Mouse (Mus musculus): ENCODE measurements around the gene Cntrl.
A peak's percentile ranks its signal among the peaks of the same experiment; 100 is the strongest.

The Cntrl gene

DNA sequence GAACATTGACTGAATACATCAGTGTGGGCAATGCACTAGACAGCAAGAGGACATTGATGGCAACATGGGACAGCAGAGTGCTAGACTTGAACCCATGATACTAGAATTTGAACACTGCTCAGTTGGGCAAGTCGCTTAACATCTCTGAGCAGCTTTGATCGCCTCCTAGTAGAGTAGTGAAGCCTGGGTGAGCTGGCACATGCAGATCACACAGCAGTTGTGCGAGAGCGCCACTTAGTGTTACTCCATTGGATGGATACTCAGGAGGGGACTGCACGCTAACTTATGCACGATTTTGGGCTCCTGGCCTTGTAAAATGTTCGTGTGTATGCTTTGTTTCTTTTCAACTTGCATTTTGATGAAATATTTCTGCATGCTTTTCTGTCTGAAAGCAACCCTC is 15.4 kb downstream of the Cntrl start:
- DNase-seq (ENCODE audit: low spot score in 2 of 2) = no peak

DNA sequence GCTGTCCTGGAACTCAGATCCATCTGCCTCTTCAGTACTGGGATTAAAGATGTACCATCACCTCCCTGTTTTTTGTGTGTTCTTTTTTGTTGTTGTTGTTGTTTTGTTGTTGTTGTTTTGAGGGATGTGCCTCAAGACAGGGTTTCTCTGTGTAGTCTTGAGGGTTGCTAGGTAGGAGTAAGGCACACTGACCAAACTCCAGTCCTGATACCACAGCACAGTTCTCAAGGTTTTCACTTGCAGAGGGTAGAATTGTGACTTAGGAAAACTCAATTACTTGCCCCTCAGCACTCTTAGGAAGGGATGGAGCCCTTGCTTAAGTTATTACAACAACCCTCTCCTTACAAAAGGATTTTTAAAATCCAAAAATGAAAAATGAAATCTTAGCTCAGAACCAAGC is 22.2 kb downstream of the Cntrl start:
- no peak for DNase-seq (ENCODE audit: low spot score in 2 of 2)

DNA sequence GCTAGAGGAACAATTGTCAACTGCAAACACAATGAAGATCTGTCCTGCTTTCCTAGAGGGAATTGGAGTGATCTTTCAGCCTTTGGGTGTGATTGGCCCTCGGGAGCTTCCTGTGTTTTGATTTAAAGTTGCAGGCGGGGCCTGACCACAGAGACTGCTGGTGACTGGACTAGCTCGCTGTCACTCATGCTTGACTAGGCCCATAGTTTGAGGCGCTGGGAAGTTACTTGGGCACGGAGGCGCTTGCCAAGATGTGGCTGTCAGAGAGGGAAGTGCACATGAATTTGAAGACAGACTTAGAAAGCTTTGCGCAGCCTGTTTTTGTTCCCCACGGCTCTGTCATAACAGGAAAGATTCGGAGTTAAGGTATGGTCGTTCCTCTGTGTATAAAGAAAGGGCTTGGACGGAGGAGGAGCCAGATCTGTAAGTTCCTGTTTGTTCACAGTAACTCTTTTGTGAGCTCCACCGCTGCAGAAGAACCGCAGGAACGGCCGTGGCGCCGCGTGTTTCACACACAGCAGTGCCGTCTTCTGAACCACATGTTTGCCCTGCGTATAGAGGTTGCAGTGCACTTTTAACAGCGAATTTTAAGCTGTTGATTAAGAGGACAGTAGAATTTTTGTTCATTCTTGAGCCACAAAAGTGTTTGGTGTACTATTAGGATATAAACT is 22.8 kb downstream of the Cntrl start:
- peak; percentile 96 to 97 for DNase-seq (ENCODE audit: low spot score in 2 of 2)

DNA sequence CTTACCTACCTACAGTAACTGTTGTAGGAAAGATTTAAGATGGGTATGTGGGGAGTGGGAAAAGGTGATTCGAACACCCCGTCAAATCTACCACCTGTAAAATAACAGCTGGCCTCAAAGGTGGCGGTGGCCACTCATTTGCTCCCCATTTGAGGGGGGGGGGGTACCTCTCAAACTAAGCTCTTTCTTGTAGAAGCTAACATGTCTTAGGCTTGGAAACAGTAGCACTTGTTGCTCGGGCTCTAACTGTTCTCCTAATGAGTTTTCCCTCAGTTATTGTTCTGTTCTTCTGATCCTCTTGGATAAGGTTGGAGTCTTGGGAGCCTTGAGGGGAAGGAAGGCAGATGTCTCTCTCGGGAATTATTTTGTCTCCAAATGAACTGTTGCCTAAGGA is 23.4 kb downstream of the Cntrl start:
- no peak for DNase-seq (ENCODE audit: low spot score in 2 of 2)

DNA sequence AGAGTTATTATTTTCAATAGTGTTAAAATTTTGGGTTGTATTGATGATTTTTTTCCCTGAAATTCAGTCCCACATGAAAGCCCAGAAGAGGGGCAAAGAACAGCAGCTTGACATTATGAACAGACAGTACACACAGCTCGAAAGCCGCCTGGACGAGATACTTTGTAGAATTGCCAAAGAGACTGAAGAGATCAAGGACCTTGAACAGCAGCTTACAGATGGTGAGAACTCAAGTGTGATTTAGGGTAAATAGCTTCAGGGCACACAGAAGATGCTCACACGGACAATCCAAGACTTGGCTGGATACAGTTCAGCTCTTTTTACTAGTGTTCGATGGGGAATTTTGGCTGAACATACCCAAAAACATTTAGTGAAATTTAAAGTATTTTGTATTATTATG is 24.6 kb downstream of the Cntrl start:
- DNase-seq (ENCODE audit: low spot score in 2 of 2) = no peak

DNA sequence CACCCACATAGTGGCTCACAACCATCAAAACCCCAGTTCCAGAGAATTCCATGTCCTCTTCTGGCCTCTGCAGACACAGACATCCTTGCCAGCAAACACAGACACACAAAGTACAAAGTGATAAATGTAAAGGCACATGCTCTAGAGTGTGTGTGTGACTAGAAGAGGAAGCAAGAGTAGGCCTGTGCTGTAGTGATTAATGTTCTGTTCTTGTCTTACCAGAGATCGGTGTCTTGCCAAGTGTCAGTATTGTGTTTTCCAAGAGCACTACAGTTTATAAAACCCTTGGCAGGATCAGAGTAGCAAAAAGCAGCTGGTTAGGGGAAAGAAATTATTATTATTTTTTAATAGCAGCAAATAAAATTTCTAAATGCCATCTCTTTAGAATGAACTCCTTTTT is 29.3 kb downstream of the Cntrl start:
- DNase-seq (ENCODE audit: low spot score in 2 of 2) = no peak

DNA sequence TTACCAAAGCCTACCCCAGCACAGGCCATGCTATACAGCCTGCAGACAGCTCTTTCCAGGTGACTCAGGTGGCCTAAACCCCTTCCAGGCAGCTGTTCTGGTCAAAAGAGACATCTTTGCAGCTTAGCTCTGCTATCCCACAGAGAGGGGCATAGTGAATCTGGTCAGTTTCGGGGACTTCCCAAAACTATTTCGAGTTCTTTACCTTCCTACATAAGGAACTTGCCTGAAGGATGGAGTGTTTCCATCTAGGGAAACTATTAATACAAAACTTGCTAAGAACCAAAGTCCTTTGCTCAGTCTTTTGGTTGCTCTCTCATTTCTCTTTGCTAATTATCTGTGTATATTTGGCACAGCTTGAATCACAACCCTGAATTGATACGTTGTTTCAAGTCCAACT is 32.4 kb downstream of the Cntrl start:
- no peak for DNase-seq (ENCODE audit: low spot score in 2 of 2)

DNA sequence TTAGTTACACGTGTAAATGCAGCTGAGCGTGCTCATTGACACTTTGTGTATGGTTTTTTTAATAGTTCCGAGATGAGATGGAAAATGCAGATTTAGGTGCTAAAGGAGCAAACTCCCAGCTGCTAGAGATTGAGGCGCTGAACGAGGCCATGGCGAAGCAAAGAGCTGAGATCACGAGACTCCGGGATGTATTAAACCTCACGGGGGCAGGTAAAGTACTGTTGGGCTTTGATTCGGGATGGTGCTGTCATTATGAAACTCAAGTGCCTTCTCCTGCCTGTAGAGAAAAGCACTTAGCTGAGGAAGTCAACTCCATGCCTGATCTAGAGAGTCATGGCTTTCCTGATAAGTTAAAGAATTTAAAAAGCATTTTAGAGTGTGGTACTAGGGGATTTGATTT is 39.5 kb downstream of the Cntrl start:
- DNase-seq (ENCODE audit: low spot score in 2 of 2) = no peak

DNA sequence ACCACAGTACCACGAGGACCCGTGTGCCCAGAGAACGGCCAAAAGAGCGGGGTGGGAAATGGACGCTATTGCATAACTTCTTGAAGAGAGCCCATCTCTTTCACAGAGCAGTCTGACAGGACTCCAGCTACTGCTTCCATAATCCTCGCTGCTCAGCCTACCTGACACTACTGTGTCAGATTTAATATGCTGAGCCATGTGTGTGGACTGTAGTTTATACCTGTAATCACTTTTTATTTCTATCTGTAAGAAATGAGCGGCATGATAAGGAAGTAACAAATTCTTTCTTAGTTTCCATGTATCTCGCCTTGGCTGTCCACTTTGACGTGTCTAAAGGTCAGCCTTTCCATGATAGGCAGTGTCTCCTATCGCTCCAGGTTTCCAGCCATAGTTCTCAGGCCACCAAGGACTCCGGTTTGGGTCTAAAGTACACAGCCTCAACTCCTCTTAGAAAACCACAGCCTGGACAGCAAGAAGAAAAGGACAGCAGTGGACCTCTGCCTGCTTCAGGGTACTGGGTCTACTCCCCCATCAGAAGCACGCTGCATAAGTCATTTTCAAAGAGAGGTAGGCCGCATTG is 42.1 kb downstream of the Cntrl start:
- no peak for DNase-seq (ENCODE audit: low spot score in 2 of 2)

DNA sequence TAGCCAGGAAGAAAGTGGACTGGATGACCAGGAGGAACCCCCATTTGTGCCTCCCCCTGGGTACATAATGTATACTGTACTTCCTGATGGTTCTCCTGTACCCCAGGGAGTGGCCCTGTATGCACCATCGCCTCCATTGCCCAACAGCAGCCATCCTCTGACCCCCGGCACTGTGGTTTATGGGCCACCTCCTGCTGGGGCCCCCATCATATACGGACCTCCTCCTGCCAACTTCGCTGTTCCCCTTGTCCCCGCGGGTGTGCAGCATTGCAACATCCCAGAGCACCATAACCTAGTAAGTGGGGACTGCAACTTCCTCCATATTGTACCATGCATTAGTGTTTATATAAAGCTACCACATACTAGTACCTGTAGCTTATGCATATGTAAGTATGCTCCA is 43.9 kb downstream of the Cntrl start:
- DNase-seq (ENCODE audit: low spot score in 2 of 2) = no peak

DNA sequence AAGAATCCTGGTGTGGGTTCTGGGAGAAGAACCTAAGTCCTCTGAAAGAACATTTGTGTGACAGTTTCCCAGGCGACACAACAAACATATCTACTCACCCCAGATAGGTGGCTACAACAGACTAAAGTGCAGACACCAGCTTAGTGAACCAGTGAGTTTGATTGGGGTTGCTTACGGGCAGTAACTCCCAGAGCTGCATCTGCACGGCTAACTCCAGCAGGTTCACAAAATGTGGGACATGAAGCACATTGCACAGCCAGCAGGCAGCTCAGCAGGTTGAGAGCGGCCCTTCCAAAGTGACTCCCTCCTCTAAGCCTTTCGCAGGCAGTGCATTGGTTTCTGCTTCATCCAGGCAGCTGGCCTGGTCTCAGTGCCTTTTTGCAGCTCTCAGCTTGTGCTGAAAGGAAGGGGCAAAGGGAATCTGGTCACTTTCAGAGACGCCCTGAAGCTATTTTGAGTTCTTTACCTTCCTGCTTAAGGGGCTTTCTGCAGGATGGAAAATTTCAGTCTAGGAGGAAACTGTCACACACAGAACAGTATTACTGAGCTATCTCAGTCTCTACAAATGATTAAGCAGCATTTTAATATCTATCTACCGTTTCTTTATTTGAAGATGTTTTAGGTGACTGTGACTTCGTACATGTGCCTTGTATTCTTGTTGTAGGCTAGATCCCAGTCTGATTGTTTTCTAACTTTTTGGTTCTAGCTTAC is 44.7 kb downstream of the Cntrl start:
- DNase-seq (ENCODE audit: low spot score in 2 of 2) = no peak

DNA sequence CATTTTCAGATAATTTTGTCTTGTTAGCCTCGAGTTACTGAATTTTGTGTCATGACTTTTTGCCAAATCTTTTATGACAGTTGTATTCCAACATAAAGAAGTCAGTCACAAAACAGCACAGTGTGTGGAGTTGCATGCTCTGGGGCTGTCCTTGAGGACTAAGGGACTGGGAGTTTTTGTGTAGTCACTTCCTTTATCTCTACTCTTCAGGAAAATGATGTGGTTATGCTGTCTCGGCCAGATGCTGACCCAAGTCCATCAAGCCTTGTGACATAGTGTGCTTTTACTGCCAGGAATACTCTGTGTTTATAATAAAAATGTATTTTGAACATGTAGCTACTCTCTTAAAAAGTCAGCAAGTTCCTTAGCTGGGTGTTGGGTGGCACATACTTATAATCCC is 47.7 kb downstream of the Cntrl start:
- no peak for DNase-seq (ENCODE audit: low spot score in 2 of 2)

DNA sequence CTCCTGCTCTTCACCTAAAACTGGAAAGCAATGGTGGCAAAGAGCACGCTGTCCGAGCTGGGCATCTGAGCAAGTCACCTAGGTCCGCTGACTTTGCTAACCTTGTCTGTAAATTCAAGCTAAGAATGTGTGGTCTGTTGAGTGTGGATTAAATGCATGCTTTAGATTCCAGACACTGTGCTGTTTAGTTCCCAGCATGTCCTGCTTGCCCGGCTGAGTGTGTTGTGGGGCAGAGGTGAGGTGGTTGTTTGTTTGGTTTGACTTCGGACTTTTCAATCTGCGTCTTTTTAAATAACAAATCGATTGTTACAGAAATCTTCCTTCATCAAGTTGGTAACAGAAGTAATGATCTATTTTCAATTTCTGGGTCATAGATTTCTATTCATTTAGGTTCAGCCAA is 48.5 kb downstream of the Cntrl start:
- DNase-seq (ENCODE audit: low spot score in 2 of 2) = no peak

DNA sequence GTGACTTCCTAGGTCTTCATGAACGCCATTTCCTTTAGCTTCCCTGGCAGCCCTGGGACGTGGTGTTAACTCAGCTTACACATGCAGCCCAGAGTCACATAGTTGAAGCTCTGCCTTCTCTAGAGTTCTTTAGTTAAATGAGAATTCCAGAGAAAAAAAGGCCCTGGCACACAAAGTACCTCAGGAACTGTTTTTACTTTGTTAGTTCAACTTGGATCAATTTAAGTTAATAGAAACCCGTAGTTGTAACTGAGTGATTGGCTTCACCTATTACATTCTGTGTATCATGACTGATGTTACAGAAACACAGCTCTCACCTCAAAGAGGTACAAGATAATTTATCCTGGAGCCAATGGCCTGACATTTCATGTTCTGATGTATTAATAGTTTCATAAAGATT is 49.1 kb downstream of the Cntrl start:
- DNase-seq (ENCODE audit: low spot score in 2 of 2) = no peak

DNA sequence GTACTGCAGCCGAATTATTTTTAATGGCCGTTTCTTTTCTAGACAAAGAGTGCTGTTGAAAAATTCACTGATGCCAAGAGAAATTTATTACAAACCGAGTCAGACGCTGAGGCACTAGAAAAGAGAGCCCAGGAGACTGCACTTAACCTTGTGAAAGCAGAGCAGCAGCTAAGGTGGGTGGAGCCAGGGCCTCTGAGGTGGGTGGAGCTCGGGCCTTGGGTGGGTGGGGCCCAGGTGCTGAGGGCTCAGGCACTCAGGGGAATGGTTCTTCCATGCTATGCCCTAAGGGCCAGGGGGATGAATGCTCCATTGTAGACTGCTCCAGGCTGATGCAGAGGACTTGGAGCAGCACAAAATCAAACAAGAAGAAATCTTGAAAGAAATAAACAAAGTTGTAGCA is 50.9 kb downstream of the Cntrl start:
- DNase-seq (ENCODE audit: low spot score in 2 of 2) = no peak

DNA sequence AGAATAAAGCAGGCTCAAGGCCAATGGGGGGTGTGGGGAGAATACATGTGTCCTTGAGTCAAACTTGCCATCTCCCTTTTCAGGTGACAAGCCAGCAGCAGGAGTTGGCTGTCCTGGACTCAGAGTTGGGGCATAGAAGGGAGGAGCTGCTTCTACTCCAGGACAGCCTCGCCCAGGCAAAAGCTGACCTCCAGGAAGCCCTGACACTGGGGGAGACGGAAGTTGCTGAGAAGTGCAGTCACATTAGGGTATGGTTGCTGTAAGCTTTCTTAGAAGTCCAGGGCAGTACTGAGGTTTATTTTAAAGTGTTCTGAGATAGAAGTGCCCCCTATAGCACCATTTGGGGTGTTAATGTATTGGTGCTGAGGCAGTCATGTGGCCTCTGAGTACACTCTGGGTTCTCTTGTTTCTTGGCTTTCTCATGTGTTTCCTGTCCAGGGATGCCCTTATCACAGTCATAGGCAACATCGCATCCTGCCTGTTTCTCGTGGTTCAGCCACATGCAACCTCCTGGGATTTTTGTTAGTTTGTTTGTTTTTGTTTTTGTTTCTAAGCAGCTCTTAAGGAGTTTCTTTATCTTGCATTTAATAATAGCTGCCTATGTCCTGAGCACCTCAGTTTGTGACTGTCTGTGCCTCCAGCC is 52.7 kb downstream of the Cntrl start:
- no peak for DNase-seq (ENCODE audit: low spot score in 2 of 2)

DNA sequence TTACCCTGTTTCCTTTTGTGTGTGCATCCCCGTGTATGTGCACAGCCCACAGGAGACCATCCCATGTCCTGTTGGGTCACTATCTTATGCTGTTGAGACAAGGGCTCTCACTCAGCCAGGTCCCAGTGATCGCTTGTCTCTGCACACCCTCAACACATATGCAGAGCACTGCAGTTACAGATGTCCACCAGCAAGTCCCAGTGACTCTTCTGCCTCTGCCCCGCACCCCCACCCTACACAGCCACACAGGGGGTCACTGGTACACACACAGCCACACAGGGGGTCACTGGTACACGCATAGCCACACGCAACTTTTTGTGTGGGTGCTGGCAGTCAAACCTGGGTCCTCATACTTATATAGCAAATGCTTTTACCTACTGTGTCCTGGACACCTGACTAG is 54.1 kb downstream of the Cntrl start:
- no peak for DNase-seq (ENCODE audit: low spot score in 2 of 2)

DNA sequence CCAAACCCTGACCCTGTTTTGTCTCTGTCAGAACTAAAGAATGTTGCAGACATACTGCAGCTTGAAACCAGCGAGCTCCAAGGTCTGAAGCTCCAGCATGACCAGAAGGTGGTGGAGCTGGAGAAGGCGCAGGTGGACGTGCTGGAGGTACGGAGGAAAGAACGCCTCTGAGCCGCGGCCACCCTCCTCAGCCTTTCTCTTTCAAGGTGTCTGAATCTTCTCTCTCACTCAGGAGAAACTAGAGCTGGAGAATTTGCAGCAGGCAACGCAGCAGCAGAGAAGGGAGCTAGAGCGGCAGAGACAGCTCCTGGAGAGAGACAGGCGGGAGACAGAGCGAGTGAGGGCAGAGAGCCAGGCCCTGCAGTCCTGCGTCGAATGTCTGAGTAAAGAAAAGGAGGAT is 56.1 kb downstream of the Cntrl start:
- DNase-seq (ENCODE audit: low spot score in 2 of 2) = no peak

DNA sequence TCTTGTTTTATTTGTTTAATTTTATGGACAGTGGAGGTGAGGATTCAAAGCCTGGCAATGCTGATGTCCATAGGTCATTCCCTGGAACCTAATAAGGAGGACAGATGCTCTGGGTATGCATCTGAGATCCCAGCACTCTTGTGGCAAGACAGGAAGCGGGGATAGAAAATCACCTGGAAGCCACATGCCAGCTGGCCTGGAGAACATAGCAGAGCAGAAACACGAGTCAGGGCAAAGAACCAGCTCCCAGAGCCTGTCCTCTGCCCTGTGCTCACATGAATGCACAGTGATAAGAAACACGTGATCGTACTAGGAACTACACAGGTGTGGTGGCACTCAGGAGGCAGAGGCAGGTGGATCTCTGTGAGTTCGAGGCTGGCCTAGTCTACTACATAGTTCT is 57.5 kb downstream of the Cntrl start:
- DNase-seq (ENCODE audit: low spot score in 2 of 2) = no peak

DNA sequence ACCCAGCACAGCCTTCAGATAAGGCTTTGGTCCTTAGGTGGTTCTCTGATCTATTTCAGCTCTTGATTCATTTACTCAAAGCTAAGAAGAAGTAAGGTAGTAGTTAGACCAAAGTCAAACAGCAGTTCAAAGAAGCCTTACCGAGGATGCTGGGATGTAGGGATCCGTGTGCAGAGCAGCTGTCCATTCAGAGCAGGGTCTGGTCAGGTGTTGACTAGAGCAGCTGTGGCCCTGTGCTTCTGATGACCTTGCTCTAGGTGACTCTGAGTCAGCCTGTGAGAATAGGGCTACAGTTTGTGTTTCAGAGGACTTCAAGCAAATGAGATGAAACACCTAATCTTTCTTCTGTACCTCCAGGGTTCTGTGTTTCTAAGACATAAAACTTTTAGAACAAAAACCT is 60.2 kb downstream of the Cntrl start:
- DNase-seq (ENCODE audit: low spot score in 2 of 2) = no peak

DNA sequence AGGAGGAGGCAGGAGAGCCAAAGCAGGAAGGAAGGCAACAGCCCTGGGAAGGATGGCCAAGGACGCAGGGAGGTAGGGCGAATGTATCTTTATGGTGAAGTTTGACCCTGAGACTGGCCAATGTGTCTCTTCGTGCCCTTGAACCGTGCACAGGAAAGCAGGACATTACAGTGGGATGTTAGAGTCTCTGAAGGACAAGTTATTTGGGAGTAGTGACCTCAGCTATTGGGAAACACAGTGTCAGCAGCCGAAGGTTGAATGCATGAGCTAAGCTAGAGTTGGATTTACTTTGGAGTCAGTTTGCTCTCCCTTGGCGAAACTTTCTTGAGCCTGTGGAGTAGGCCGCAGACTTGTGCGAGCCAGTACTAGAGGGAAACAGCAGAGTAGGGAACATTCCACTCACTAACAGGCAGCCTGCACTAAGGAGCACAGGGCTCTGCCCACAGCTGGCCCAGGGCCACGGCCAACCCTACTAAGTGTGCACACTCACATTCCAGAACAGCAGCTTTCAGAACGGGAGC is 62.1 kb downstream of the Cntrl start:
- DNase-seq (ENCODE audit: low spot score in 2 of 2) = peak; percentile 26 to 51

DNA sequence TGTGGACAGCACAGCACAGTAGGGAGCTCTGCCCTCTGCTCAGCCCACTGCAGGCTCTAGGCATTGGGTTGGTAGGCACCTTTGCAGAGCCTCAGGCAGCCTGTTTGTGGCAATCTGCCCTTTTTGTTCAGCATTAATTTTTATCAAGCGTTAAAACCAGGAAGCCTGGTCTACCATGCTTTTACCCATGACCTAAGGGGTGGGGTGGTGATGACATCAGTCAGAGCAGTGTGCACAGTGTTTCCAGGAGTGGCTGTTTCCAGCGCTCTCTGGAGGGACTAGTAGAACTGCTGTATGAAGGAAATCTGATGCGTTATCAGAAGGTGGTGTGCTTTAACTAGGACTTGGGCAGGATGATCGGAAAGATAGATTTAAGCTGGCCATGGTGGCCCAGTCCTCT is 63.0 kb downstream of the Cntrl start:
- no peak for DNase-seq (ENCODE audit: low spot score in 2 of 2)

DNA sequence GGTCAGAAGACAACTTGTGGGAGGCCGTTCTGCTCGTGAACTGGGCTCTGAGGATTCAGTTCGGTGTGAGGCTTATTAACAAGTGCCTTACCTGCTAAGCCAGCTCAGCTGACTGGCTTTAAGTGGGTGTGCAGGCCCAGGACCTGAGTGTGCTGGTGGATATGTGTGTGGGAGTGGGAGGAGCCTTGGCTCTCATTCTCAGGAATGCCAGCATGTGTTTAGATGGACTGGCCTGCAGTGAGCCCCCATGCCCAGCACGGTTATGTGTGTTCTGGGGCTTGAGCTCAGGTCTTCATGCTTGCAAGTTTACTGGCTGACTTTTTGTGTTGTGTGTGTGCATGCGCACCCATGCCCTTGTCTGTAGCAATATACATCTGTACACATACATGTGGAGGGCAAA is 64.4 kb downstream of the Cntrl start:
- DNase-seq (ENCODE audit: low spot score in 2 of 2) = no peak

Data from urinary bladder, postnatal 36 days (tissue).